Mouse (Mus musculus) neutrophil, adult 59 days (primary cell): ENCODE results near the gene Obox5. TPM values are rescaled to one million over a fixed set of nuclear protein-coding genes. Genes with fewer than 3 reads are reported as not detected.

Experiments
- total RNA-seq, 2 experiments: library from RNA; stranded (reverse); gene quantifications; 1 replicate in 1 of 2; 2 replicates in 1 of 2; pipeline ENCODE4 v1.2.4; 2023

The Obox5 gene
- not detected for total RNA-seq

GRCm38 (mm10) chr7:15749831-15750230, at the start of gene Obox5:
TSS of gene Obox5 (plus strand) at chr7:15750131.

Other genes starting within 250 kb of the Obox5 start
- gene Obox3, start 110.2 kb upstream of the Obox5 start, total RNA-seq, result not detected
- gene Obox6, start 89.5 kb downstream of the Obox5 start, total RNA-seq, result not detected
- not detected for gene Crx, start 129.8 kb downstream of the Obox5 start, total RNA-seq
- not detected for gene Crxos, start 132.5 kb downstream of the Obox5 start, total RNA-seq
- gene Selenow, start 172.3 kb downstream of the Obox5 start, total RNA-seq, result 10 to 100 TPM; 29.9 to 31.5 TPM
- gene Nop53, start 195.9 kb downstream of the Obox5 start, total RNA-seq, result 100 to 1,000 TPM; 144 to 183 TPM
- under 1 TPM; 0.44 to 0.60 TPM for gene Ehd2, start 217.4 kb downstream of the Obox5 start, total RNA-seq